Mouse (Mus musculus) stomach, postnatal 0 days (tissue): ENCODE measurements around the gene Fam126a. TPM values are rescaled to one million over a fixed set of nuclear protein-coding genes. Genes with fewer than 3 reads are reported as not detected.

Experiments
- ATAC-seq: fragments of 200-750 bp; cut with Nextera tagmentation; 2 replicates; pipeline ENCODE4 v1.8.0; 2017; ENCODE audit not compliant: low FRiP score, low TSS enrichment
- DNase-seq: peaks from one replicate; pipeline ENCODE4 v3.0.0-alpha.2; 2016; ENCODE audit warnings: low spot score
- H3K27ac ChIP-seq: fragments of 300-500 bp; sonication (generic); replicated peaks from 2 replicates; pipeline ENCODE4 v1.5.1; 2014; ENCODE audit warnings: mild to moderate bottlenecking, control low read depth
- H3K27me3 ChIP-seq: fragments of 300-500 bp; sonication (generic); 2 replicates; pipeline ENCODE4 v1.6.1; 2014; ENCODE audit warnings: low read length; ENCODE audit not compliant: control insufficient read depth, insufficient read depth
- H3K36me3 ChIP-seq: fragments of 300-500 bp; sonication (generic); 2 replicates; pipeline ENCODE4 v1.6.1; 2014; ENCODE audit warnings: low read length, mixed read lengths; ENCODE audit not compliant: control insufficient read depth, insufficient read depth
- H3K4me1 ChIP-seq: fragments of 300-500 bp; sonication (generic); replicated peaks from 2 replicates; pipeline ENCODE4 v1.6.1; 2014; ENCODE audit warnings: antibody characterized with exemption; ENCODE audit not compliant: control insufficient read depth, insufficient read depth
- H3K4me2 ChIP-seq: fragments of 300-500 bp; sonication (generic); replicated peaks from 2 replicates; pipeline ENCODE4 v1.6.1; 2014; ENCODE audit warnings: low read depth, mild to moderate bottlenecking, control low read depth, moderate library complexity
- H3K4me3 ChIP-seq: fragments of 300-500 bp; sonication (generic); 2 replicates; pipeline ENCODE4 v1.5.1; 2014; ENCODE audit warnings: low read depth, low read length, control low read depth
- H3K9ac ChIP-seq: fragments of 300-500 bp; sonication (generic); 2 replicates; pipeline ENCODE4 v1.6.1; 2014; ENCODE audit warnings: mild to moderate bottlenecking, low read length, control low read depth, mixed read lengths
- H3K9me3 ChIP-seq: fragments of 300-500 bp; sonication (generic); 2 replicates; pipeline ENCODE4 v1.6.1; 2016; ENCODE audit warnings: low read length; ENCODE audit not compliant: control insufficient read depth
- CTCF ChIP-seq: IDR thresholded peaks from 2 replicates; pipeline ENCODE4 v1.5.1; 2016; ENCODE audit warnings: antibody characterized with exemption, low read depth, mild to moderate bottlenecking, moderate library complexity
- EP300 ChIP-seq: optimal IDR thresholded peaks from 2 replicates; pipeline ENCODE3; 2016; ENCODE audit warnings: antibody characterized with exemption
- WGBS: fragments of 180-500 bp; shearing (Covaris S2); extraction: QIAGEN DNeasy Blood & Tissue Kit; methylation state at CpG from one replicate; pipeline ENCODE4 v1.1.7; 2014; 5-methylcytosine and 5-hydroxymethylcytosine counted together
- polyA plus RNA-seq: library from polyadenylated mRNA; unstranded; fragments of >200 nt; fragmentation: Nextera tagmentation; extraction: Ambion mirVana; gene quantifications from 2 replicates; pipeline ENCODE4 v1.2.1, GENCODE M21; 2015

Fam126a gene
- polyA plus RNA-seq, 1 experiment from 2014 or later, result 4.9 TPM

GRCm38 (mm10) chr5:23945056-23945455 is 85.4 kb downstream of the Fam126a start:
- H3K36me3 ChIP-seq, result no peaks in the 10 kb centered on the region
- 0% methylated on average over 1 of the region's 1 CpGs for WGBS
- H3K9me3 ChIP-seq, result no peaks in the 10 kb centered on the region
- ATAC-seq, result no peak
- H3K27me3 ChIP-seq, result no peaks in the 10 kb centered on the region
- DNase-seq, result no peak
- no peak overlapping the region for H3K4me3 ChIP-seq
- H3K9ac ChIP-seq, result no peak overlapping the region
- H3K27ac ChIP-seq, result no peak overlapping the region
- no peaks in the 10 kb centered on the region for H3K4me1 ChIP-seq
- TF ChIP-seq EP300, result no peak
- TF ChIP-seq CTCF, result no peak
- no peak overlapping the region for H3K4me2 ChIP-seq

GRCm38 (mm10) chr5:23943534-23943933 is 87.0 kb downstream of the Fam126a start:
- no peaks in the 10 kb centered on the region for H3K27me3 ChIP-seq
- DNase-seq (no peak), ATAC-seq (no peak)
- no peak overlapping the region for H3K4me3 ChIP-seq
- WGBS, result 81% methylated on average over 2 of the region's 2 CpGs
- TF ChIP-seq CTCF, result no peak
- no peak for TF ChIP-seq EP300
- H3K36me3 ChIP-seq, result no peaks in the 10 kb centered on the region
- no peak overlapping the region for H3K4me2 ChIP-seq
- no peak overlapping the region for H3K9ac ChIP-seq
- no peak overlapping the region for H3K27ac ChIP-seq
- H3K9me3 ChIP-seq, result no peaks in the 10 kb centered on the region
- H3K4me1 ChIP-seq, result no peaks in the 10 kb centered on the region

- Histone ChIP-seq H3K4me3 (no peak overlapping the region), H3K4me2 (no peak overlapping the region), H3K27ac (no peak overlapping the region), H3K9ac (no peak overlapping the region), H3K36me3 (no peaks in the 10 kb centered on the region), H3K9me3 (no peaks in the 10 kb centered on the region), H3K27me3 (no peaks in the 10 kb centered on the region), H3K4me1 (no peaks in the 10 kb centered on the region)
- 86% methylated on average over 12 of the region's 12 CpGs for WGBS
- ATAC-seq, result no peak
- no peak for TF ChIP-seq CTCF
- TF ChIP-seq EP300, result no peak
- DNase-seq, result no peak
These were observed 106.9 kb downstream of the Fam126a start for GRCm38 (mm10) chr5:23923481-23924165.

GRCm38 (mm10) chr5:23922516-23923291 is 107.8 kb downstream of the Fam126a start:
- H3K36me3 ChIP-seq, result no peaks in the 10 kb centered on the region
- no peak overlapping the region for H3K4me2 ChIP-seq
- ATAC-seq, result 0 out of 2 replicates have a peak, but pooled peaks have one; percentile 38
- H3K4me1 ChIP-seq, result no peaks in the 10 kb centered on the region
- no peak for DNase-seq
- H3K4me3 ChIP-seq, result no peak overlapping the region
- WGBS, result 73% methylated on average over 12 of the region's 12 CpGs
- H3K27me3 ChIP-seq, result no peaks in the 10 kb centered on the region
- no peaks in the 10 kb centered on the region for H3K9me3 ChIP-seq
- H3K9ac ChIP-seq, result no peak overlapping the region
- H3K27ac ChIP-seq, result no peak overlapping the region
- TF ChIP-seq CTCF (no peak), EP300 (no peak)

GRCm38 (mm10) chr5:23921316-23921715 is 109.2 kb downstream of the Fam126a start:
- DNase-seq (no peak), ATAC-seq (no peak)
- Histone ChIP-seq H3K4me2 (no peak overlapping the region), H3K9ac (no peak overlapping the region), H3K27me3 (no peaks in the 10 kb centered on the region), H3K9me3 (no peaks in the 10 kb centered on the region), H3K36me3 (no peaks in the 10 kb centered on the region), H3K27ac (no peak overlapping the region), H3K4me1 (no peaks in the 10 kb centered on the region), H3K4me3 (no peak overlapping the region)
- 89% methylated on average over 1 of the region's 1 CpGs for WGBS
- TF ChIP-seq CTCF, result no peak
- no peak for TF ChIP-seq EP300
